Mouse (Mus musculus): ENCODE results near the gene Ctns. TPM values are rescaled to one million over a fixed set of nuclear protein-coding genes. Genes with fewer than 3 reads are reported as not detected.

Gene Ctns
- polyA plus RNA-seq, 1 experiment, result 4.2 TPM

DNA sequence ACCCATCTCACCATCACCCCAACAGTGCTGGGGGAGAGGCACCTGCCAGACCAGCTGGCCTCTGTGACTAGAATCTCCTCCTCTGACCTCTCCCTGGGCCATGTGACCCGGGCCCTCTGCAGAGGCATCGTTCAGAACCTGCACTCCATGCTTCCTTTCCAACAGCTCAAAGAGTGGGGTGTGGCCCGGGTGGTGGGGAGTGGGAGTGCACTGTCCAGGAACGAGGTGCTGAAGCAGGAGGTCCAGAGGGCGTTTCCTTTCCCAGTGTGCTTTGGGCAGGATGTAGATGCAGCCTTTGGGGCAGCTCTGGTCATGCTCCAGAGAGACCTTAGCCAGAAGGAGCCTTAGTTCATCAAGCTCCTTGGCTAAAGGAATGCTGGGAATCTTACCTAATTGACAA lies 24.0 kb upstream of the Ctns start:
- H3ac ChIP-seq (ENCODE audit: control insufficient read depth, insufficient read length, low read depth), result no peak overlapping the region
- no peaks in the 10 kb centered on the region for H3K27me3 ChIP-seq (ENCODE audit: control insufficient read depth, insufficient read depth, insufficient read length)
- TF ChIP-seq USF1 (IDR thresholded peaks at IDR 0.05; ENCODE audit: low read depth), result no peak
- no peak overlapping the region for H3K4me3 ChIP-seq (ENCODE audit: insufficient read depth, poor library complexity, severe bottlenecking)
- no peaks in the 10 kb centered on the region for H3K79me2 ChIP-seq (ENCODE audit: control insufficient read depth, insufficient read depth)
- H3K36me3 ChIP-seq (ENCODE audit: control insufficient read depth, insufficient read depth), result no peaks in the 10 kb centered on the region
- no peaks in the 10 kb centered on the region for H3K79me3 ChIP-seq (ENCODE audit: low read depth)

DNA sequence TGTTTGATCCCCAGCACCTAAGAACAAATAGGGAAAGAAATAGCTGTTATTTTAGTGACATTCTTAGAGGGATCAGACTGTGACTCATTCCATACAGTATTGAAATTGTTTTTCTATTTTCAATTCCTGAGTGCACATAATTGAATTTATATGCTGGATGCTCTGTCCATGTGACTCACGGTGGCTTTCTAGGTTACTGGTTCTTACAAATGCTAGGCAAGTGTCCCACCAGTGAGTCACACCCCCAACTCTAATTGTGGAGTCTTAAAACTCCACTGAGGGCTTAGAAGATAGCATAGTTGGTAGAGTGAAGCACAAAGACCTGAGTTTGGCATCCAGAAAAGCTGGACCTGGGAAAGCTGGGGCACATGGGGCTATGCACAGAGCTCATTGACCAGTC lies 21.8 kb upstream of the Ctns start:
- H3ac ChIP-seq (ENCODE audit: control insufficient read depth, insufficient read length, low read depth), result no peak overlapping the region
- no peak overlapping the region for H3K4me3 ChIP-seq (ENCODE audit: insufficient read depth, poor library complexity, severe bottlenecking)
- H3K79me2 ChIP-seq (ENCODE audit: control insufficient read depth, insufficient read depth), result no peaks in the 10 kb centered on the region
- H3K36me3 ChIP-seq (ENCODE audit: control insufficient read depth, insufficient read depth), result no peaks in the 10 kb centered on the region
- TF ChIP-seq FOSL1 (IDR thresholded peaks at IDR 0.05; ENCODE audit: insufficient read depth, low read length, poor library complexity, severe bottlenecking) (no peak), MYOD1 (IDR thresholded peaks at IDR 0.05; ENCODE audit: control insufficient read depth, insufficient read length, low read depth) (no peak), CTCF (IDR thresholded peaks at IDR 0.05; ENCODE audit: control insufficient read depth, insufficient read depth, insufficient read length) (no peak), USF1 (IDR thresholded peaks at IDR 0.05; ENCODE audit: low read depth) (peak; percentile 38)
- no peaks in the 10 kb centered on the region for H3K79me3 ChIP-seq (ENCODE audit: low read depth)
- H3K27me3 ChIP-seq (ENCODE audit: control insufficient read depth, insufficient read depth, insufficient read length), result no peaks in the 10 kb centered on the region

- TF ChIP-seq CTCF (IDR thresholded peaks at IDR 0.05; ENCODE audit: control insufficient read depth, insufficient read depth, insufficient read length), result no peak
- no peak for TF ChIP-seq USF1 (IDR thresholded peaks at IDR 0.05; ENCODE audit: low read depth)
- TF ChIP-seq MAX (IDR thresholded peaks at IDR 0.05), result no peak
- no peak for TF ChIP-seq FOSL1 (IDR thresholded peaks at IDR 0.05; ENCODE audit: insufficient read depth, low read length, poor library complexity, severe bottlenecking)
- TF ChIP-seq MYOG (IDR thresholded peaks at IDR 0.05; ENCODE audit: control insufficient read depth, extremely low read depth, insufficient read length), result no peak
- no peak for TF ChIP-seq CEBPB (IDR thresholded peaks at IDR 0.05; ENCODE audit: low read depth)
- TF ChIP-seq MYOD1 (IDR thresholded peaks at IDR 0.05; ENCODE audit: control insufficient read depth, insufficient read length, low read depth), result no peak
- Histone ChIP-seq H3K36me3 (ENCODE audit: control insufficient read depth, insufficient read depth) (no peaks in the 10 kb centered on the region), H3K79me3 (ENCODE audit: low read depth) (no peaks in the 10 kb centered on the region), H3K79me2 (ENCODE audit: control insufficient read depth, insufficient read depth) (no peaks in the 10 kb centered on the region), H3ac (ENCODE audit: control insufficient read depth, insufficient read length, low read depth) (no peak overlapping the region), H3K27me3 (ENCODE audit: control insufficient read depth, insufficient read depth, insufficient read length) (no peaks in the 10 kb centered on the region), H3K4me3 (ENCODE audit: insufficient read depth, poor library complexity, severe bottlenecking) (no peak overlapping the region)
Observed at GRCm38 (mm10) chr11:73219671-73220070, 20.8 kb upstream of the Ctns start.

DNA sequence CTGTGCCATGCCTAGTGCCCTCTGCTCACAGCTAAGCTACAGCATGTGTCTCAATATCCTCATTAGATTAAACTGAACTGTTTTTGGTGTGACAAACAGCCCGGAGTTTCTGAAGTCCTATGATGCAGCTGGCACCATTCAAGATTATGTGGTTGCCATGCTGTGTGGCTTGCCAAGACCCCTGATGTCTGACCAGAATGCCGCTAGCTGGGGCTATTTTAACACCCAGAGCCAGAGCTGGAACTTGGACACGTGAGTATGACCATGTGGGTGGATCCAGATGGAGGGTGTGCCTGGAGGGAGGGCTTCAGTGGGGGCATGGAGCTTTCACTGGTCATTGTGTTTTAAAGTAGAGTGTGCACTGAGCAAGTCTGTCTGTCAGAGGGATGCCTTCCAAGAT lies 15.1 kb upstream of the Ctns start:
- Histone ChIP-seq H3K27me3 (ENCODE audit: control insufficient read depth, insufficient read depth, insufficient read length) (peaks cover 4% of the 10 kb centered on the region), H3K79me2 (ENCODE audit: control insufficient read depth, insufficient read depth) (no peaks in the 10 kb centered on the region), H3K79me3 (ENCODE audit: low read depth) (no peaks in the 10 kb centered on the region), H3ac (ENCODE audit: control insufficient read depth, insufficient read length, low read depth) (no peak overlapping the region), H3K36me3 (ENCODE audit: control insufficient read depth, insufficient read depth) (no peaks in the 10 kb centered on the region), H3K4me3 (ENCODE audit: insufficient read depth, poor library complexity, severe bottlenecking) (no peak overlapping the region)
- TF ChIP-seq MYOG (IDR thresholded peaks at IDR 0.05; ENCODE audit: control insufficient read depth, extremely low read depth, insufficient read length) (no peak), MYOD1 (IDR thresholded peaks at IDR 0.05; ENCODE audit: control insufficient read depth, insufficient read length, low read depth) (no peak), CTCF (IDR thresholded peaks at IDR 0.05; ENCODE audit: control insufficient read depth, insufficient read depth, insufficient read length) (no peak), FOSL1 (IDR thresholded peaks at IDR 0.05; ENCODE audit: insufficient read depth, low read length, poor library complexity, severe bottlenecking) (no peak), USF1 (IDR thresholded peaks at IDR 0.05; ENCODE audit: low read depth) (no peak), CEBPB (IDR thresholded peaks at IDR 0.05; ENCODE audit: low read depth) (no peak), MAX (IDR thresholded peaks at IDR 0.05) (no peak)

DNA sequence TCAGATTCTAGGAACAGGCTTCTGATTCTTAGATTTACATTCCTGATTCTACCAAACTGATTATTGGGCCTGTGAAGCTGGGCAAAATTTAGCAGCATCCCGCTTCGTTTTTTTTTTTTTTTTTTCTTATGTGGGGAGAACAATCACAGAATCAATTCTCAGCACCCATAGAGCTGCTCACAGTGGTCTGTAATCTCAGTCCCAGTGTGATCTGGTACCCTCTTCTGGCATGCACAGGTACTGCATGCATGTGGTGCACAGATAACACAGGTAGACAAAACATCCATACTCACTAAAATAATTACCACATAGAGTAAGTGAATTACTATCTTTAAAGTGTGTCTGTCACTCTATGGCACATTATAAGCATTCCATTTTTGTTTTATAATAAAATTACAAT lies 8.8 kb upstream of the Ctns start:
- Histone ChIP-seq H3K79me3 (ENCODE audit: low read depth) (no peaks in the 10 kb centered on the region), H3ac (ENCODE audit: control insufficient read depth, insufficient read length, low read depth) (no peak overlapping the region), H3K27me3 (ENCODE audit: control insufficient read depth, insufficient read depth, insufficient read length) (no peaks in the 10 kb centered on the region), H3K79me2 (ENCODE audit: control insufficient read depth, insufficient read depth) (no peaks in the 10 kb centered on the region), H3K36me3 (ENCODE audit: control insufficient read depth, insufficient read depth) (no peaks in the 10 kb centered on the region), H3K4me3 (ENCODE audit: insufficient read depth, poor library complexity, severe bottlenecking) (no peak overlapping the region)
- TF ChIP-seq USF1 (IDR thresholded peaks at IDR 0.05; ENCODE audit: low read depth) (no peak), FOSL1 (IDR thresholded peaks at IDR 0.05; ENCODE audit: insufficient read depth, low read length, poor library complexity, severe bottlenecking) (no peak), MYOD1 (IDR thresholded peaks at IDR 0.05; ENCODE audit: control insufficient read depth, insufficient read length, low read depth) (no peak), CEBPB (IDR thresholded peaks at IDR 0.05; ENCODE audit: low read depth) (no peak), CTCF (IDR thresholded peaks at IDR 0.05; ENCODE audit: control insufficient read depth, insufficient read depth, insufficient read length) (no peak), MAX (IDR thresholded peaks at IDR 0.05) (no peak), MYOG (IDR thresholded peaks at IDR 0.05; ENCODE audit: control insufficient read depth, extremely low read depth, insufficient read length) (no peak)

GRCm38 (mm10) chr11:73205194-73205593 lies 6.4 kb upstream of the Ctns start:
- Histone ChIP-seq H3K27me3 (ENCODE audit: control insufficient read depth, insufficient read depth, insufficient read length) (no peaks in the 10 kb centered on the region), H3K79me2 (ENCODE audit: control insufficient read depth, insufficient read depth) (no peaks in the 10 kb centered on the region), H3K79me3 (ENCODE audit: low read depth) (no peaks in the 10 kb centered on the region), H3K4me3 (ENCODE audit: insufficient read depth, poor library complexity, severe bottlenecking) (no peak overlapping the region), H3K36me3 (ENCODE audit: control insufficient read depth, insufficient read depth) (no peaks in the 10 kb centered on the region), H3ac (ENCODE audit: control insufficient read depth, insufficient read length, low read depth) (no peak overlapping the region)
- TF ChIP-seq CTCF (IDR thresholded peaks at IDR 0.05; ENCODE audit: control insufficient read depth, insufficient read depth, insufficient read length), result no peak
- no peak for TF ChIP-seq MYOG (IDR thresholded peaks at IDR 0.05; ENCODE audit: control insufficient read depth, extremely low read depth, insufficient read length)
- TF ChIP-seq MYOD1 (IDR thresholded peaks at IDR 0.05; ENCODE audit: control insufficient read depth, insufficient read length, low read depth), result no peak
- TF ChIP-seq USF1 (IDR thresholded peaks at IDR 0.05; ENCODE audit: low read depth), result no peak
- TF ChIP-seq CEBPB (IDR thresholded peaks at IDR 0.05; ENCODE audit: low read depth), result no peak
- no peak for TF ChIP-seq MAX (IDR thresholded peaks at IDR 0.05)
- no peak for TF ChIP-seq FOSL1 (IDR thresholded peaks at IDR 0.05; ENCODE audit: insufficient read depth, low read length, poor library complexity, severe bottlenecking)
